8 mouse cellular contexts compared by ENCODE assay signal in genomic region chr2:165883006-165883405, GRCm38 (mm10). TPM values are rescaled to one million over a fixed set of nuclear protein-coding genes. Genes with fewer than 3 reads are reported as not detected.
DNase-seq lines count a peak whose midpoint lies in the region; ATAC-seq lines count a peak whose summit lies in the region.

No protein-coding gene starts in this region.

- peak overlapping the region; percentile 98 for H3K27ac ChIP-seq in neural tube, embryonic 11.5 days (ENCODE audit: low read depth, low read length)
- peak overlapping the region; percentile 100 for H3K27ac ChIP-seq in hindbrain, embryonic 14.5 days
- peak overlapping the region; percentile 100 for H3K27ac ChIP-seq in liver, embryonic 13.5 days
- peak overlapping the region; percentile 99 for H3K27ac ChIP-seq in neural tube, embryonic 14.5 days (ENCODE audit: low read depth, low read length)

- H3K4me2 ChIP-seq in neural tube, embryonic 11.5 days (ENCODE audit: low read depth), result peak overlapping the region; percentile 74
- peak overlapping the region; percentile 84 for H3K4me2 ChIP-seq in hindbrain, embryonic 14.5 days (replicated peaks)
- peak overlapping the region; percentile 95 for H3K4me2 ChIP-seq in liver, embryonic 13.5 days
- H3K4me2 ChIP-seq in neural tube, embryonic 14.5 days (ENCODE audit: low read depth, low read length), result peak overlapping the region; percentile 79

- H3K36me3 ChIP-seq in neural tube, embryonic 11.5 days (ENCODE audit: control insufficient read depth, insufficient read depth, low read length), result no peaks in the 10 kb centered on the region
- peaks cover 6% of the 10 kb centered on the region; the same call in 1 of the 2 replicates for H3K36me3 ChIP-seq in hindbrain, embryonic 14.5 days (replicated peaks; ENCODE audit: control insufficient read depth, insufficient read depth)
- H3K36me3 ChIP-seq in liver, embryonic 13.5 days, result peaks cover 38% of the 10 kb centered on the region
- H3K36me3 ChIP-seq in neural tube, embryonic 14.5 days (ENCODE audit: control insufficient read depth, insufficient read depth, low read length), result no peaks in the 10 kb centered on the region

- no peaks in the 10 kb centered on the region for H3K9me3 ChIP-seq in neural tube, embryonic 11.5 days (ENCODE audit: control insufficient read depth, low read length)
- H3K9me3 ChIP-seq in hindbrain, embryonic 14.5 days (ENCODE audit: control insufficient read depth, low read length), result no peaks in the 10 kb centered on the region
- H3K9me3 ChIP-seq in liver, embryonic 13.5 days (replicated peaks), result no peaks in the 10 kb centered on the region
- no peaks in the 10 kb centered on the region for H3K9me3 ChIP-seq in neural tube, embryonic 14.5 days (ENCODE audit: control insufficient read depth, low read length)

- no peak for DNase-seq in neural tube, embryonic 11.5 days (ENCODE audit: low spot score)
- no peak for DNase-seq in neural tube, embryonic 10.5 days (ENCODE audit: extremely low spot score, low spot score)
- DNase-seq in hindbrain, embryonic 14.5 days (ENCODE audit: low spot score), result no peak
- no peak for DNase-seq in liver, embryonic 13.5 days
- DNase-seq in frontal cortex, postnatal 10 days (ENCODE audit: low spot score in 2 of 2), result no peak
- DNase-seq in cerebellum, adult 9-10 months, result no peak

- WGBS in neural tube, embryonic 11.5 days, result 21% methylated on average over 6 of the region's 6 CpGs
- WGBS in hindbrain, embryonic 14.5 days, result 17% methylated on average over 6 of the region's 6 CpGs
- 6% methylated on average over 6 of the region's 6 CpGs for WGBS in liver, embryonic 13.5 days (ENCODE audit: insufficient replicate concordance)
- WGBS in neural tube, embryonic 14.5 days, result 17% methylated on average over 6 of the region's 6 CpGs

- H3K9ac ChIP-seq in neural tube, embryonic 11.5 days (ENCODE audit: low read length), result peak overlapping the region; percentile 67
- peak overlapping the region; percentile 73 for H3K9ac ChIP-seq in hindbrain, embryonic 14.5 days
- peak overlapping the region; percentile 86 for H3K9ac ChIP-seq in liver, embryonic 13.5 days
- H3K9ac ChIP-seq in neural tube, embryonic 14.5 days (replicated peaks; ENCODE audit: low read depth, low read length), result peak overlapping the region; percentile 64

- no peaks in the 10 kb centered on the region for H3K27me3 ChIP-seq in neural tube, embryonic 11.5 days (ENCODE audit: control insufficient read depth, insufficient read depth, low read length)
- no peaks in the 10 kb centered on the region for H3K27me3 ChIP-seq in hindbrain, embryonic 14.5 days (ENCODE audit: control insufficient read depth, insufficient read depth, low read length)
- no peaks in the 10 kb centered on the region for H3K27me3 ChIP-seq in liver, embryonic 13.5 days
- H3K27me3 ChIP-seq in neural tube, embryonic 14.5 days (ENCODE audit: control insufficient read depth, insufficient read depth, low read length), result no peaks in the 10 kb centered on the region

- H3K4me1 ChIP-seq in neural tube, embryonic 11.5 days (ENCODE audit: control insufficient read depth, insufficient read depth, low read length), result peaks cover 86% of the 10 kb centered on the region
- H3K4me1 ChIP-seq in hindbrain, embryonic 14.5 days (replicated peaks; ENCODE audit: control insufficient read depth, insufficient read depth, low read length), result peaks cover 98% of the 10 kb centered on the region
- peaks cover 96% of the 10 kb centered on the region for H3K4me1 ChIP-seq in liver, embryonic 13.5 days (replicated peaks)
- peaks cover 93% of the 10 kb centered on the region for H3K4me1 ChIP-seq in neural tube, embryonic 14.5 days (ENCODE audit: control insufficient read depth, insufficient read depth, low read length)

- no peak for ATAC-seq in neural tube, embryonic 11.5 days (ENCODE audit: insufficient read depth, low FRiP score, low TSS enrichment)
- ATAC-seq in erythroblast, adult 5-6 weeks (replicated peaks; ENCODE audit: low FRiP score, poor library complexity, severe bottlenecking), result peak; percentile 24
- ATAC-seq in hindbrain, embryonic 14.5 days (ENCODE audit: low FRiP score), result no peak
- ATAC-seq in liver, embryonic 13.5 days (ENCODE audit: low read depth), result no peak
- no peak for ATAC-seq in neural tube, embryonic 14.5 days (ENCODE audit: low read depth)

- peak overlapping the region; percentile 32 for H3K4me3 ChIP-seq in neural tube, embryonic 11.5 days (ENCODE audit: low read depth, low read length)
- H3K4me3 ChIP-seq in hindbrain, embryonic 14.5 days (replicated peaks; ENCODE audit: low read length), result peak overlapping the region; percentile 31
- H3K4me3 ChIP-seq in liver, embryonic 13.5 days (replicated peaks), result peak overlapping the region; percentile 69
- peak overlapping the region; percentile 31 for H3K4me3 ChIP-seq in neural tube, embryonic 14.5 days (ENCODE audit: low read depth, low read length)

RNA-seq across cellular contexts. Expression of gene Zmynd8, which starts 15.8 kb away (rescaled TPM):
- 52.9 and 54.5 TPM in 2 replicates for polyA plus RNA-seq in neural tube, embryonic 11.5 days (2014; fragmentation: Nextera tagmentation; extraction: Ambion mirVana)
- total RNA-seq in erythroblast, adult 5-6 weeks (2015; ENCODE audit: low replicate concordance), result 60.1 and 81.1 TPM in 2 replicates
- 83.9 and 95.3 TPM in 2 replicates for total RNA-seq in erythroblast, adult 5-6 weeks (2017; ENCODE audit: low replicate concordance)
- 55.4 and 63.4 TPM in 2 replicates for polyA plus RNA-seq in hindbrain, embryonic 14.5 days (2014; fragmentation: Nextera tagmentation; extraction: Ambion mirVana)
- 26.5 and 28.3 TPM in 2 replicates for polyA plus RNA-seq in liver, embryonic 13.5 days (2015; fragmentation: Nextera tagmentation; extraction: Ambion mirVana)
- 63.4 and 69.3 TPM in 2 replicates for polyA plus RNA-seq in neural tube, embryonic 14.5 days (2014; fragmentation: Nextera tagmentation; extraction: Ambion mirVana)
